Mouse (Mus musculus): ENCODE measurements around the gene Rae1. TPM values are rescaled to one million over a fixed set of nuclear protein-coding genes. Genes with fewer than 3 reads are reported as not detected.
A peak's percentile ranks its signal among the peaks of the same experiment; 100 is the strongest.

Gene Rae1
- total RNA-seq, 2 experiments from 2014 or later, result 11.0 to 11.2 TPM

- no peak for DNase-seq (ENCODE audit: low spot score)
Observed at GRCm38 (mm10) chr2:173048041-173048745, 48.3 kb downstream of the Rae1 start.

DNA sequence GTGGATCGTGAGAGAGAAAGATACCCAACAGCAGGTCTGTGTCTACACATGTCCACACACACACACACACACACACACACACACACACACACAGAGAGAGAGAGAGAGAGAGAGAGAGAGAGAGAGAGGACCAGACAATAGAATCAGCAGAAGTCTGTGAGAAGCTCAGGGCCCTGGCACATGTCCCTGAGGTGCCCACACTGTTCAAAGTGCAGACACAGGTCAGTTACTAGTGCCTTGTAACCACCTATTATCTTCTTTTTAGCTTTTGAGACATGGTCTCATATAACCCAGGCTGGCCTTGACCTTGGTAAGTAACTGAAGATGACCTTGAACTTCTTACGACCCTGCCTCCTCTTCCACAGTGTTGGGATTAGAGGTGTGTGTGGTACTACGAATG, 49.3 kb downstream of the Rae1 start:
- DNase-seq (ENCODE audit: low spot score), result no peak

GRCm38 (mm10) chr2:173049817-173050216, 49.9 kb downstream of the Rae1 start:
- no peak for DNase-seq (ENCODE audit: low spot score)

- no peak for DNase-seq (ENCODE audit: low spot score)
Observed at GRCm38 (mm10) chr2:173050604-173051382, 50.9 kb downstream of the Rae1 start.

DNA sequence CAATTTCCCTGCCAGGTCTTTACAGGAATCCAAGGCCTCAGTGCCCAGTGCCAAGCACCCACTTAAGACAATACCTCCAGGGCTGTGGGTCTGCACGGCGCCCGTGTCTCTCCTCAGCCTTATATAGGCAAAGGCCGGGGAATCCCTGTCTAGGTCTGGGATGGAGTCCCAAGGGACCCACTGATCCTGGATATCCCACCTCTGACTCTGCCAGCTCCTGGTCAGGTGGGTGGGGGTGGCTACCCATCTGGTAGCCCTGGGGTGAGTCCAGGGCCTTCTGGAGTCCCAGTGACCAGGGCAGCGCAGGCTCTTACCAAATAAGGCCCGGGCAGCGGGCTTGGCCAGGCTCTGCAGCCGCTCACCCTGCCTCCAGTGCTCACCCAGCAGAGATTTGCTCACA, 53.0 kb downstream of the Rae1 start:
- DNase-seq (ENCODE audit: low spot score), result no peak

- no peak for DNase-seq (ENCODE audit: low spot score)
Observed at GRCm38 (mm10) chr2:173053846-173054245, 53.9 kb downstream of the Rae1 start.

GRCm38 (mm10) chr2:173056303-173056881, 56.5 kb downstream of the Rae1 start:
- DNase-seq (ENCODE audit: low spot score), result no peak

GRCm38 (mm10) chr2:173056882-173057315, 57.0 kb downstream of the Rae1 start:
- DNase-seq (ENCODE audit: low spot score), result no peak

- peak; percentile 80 for DNase-seq (ENCODE audit: low spot score)
Observed at GRCm38 (mm10) chr2:173057623-173058022, 57.7 kb downstream of the Rae1 start.

- no peak for DNase-seq (ENCODE audit: low spot score)
Observed at GRCm38 (mm10) chr2:173058263-173058662, 58.3 kb downstream of the Rae1 start.

- no peak for DNase-seq (ENCODE audit: low spot score)
Observed at GRCm38 (mm10) chr2:173060450-173060849, 60.5 kb downstream of the Rae1 start.

- no peak for DNase-seq (ENCODE audit: low spot score)
Observed at GRCm38 (mm10) chr2:173061443-173062351, 61.8 kb downstream of the Rae1 start.

DNA sequence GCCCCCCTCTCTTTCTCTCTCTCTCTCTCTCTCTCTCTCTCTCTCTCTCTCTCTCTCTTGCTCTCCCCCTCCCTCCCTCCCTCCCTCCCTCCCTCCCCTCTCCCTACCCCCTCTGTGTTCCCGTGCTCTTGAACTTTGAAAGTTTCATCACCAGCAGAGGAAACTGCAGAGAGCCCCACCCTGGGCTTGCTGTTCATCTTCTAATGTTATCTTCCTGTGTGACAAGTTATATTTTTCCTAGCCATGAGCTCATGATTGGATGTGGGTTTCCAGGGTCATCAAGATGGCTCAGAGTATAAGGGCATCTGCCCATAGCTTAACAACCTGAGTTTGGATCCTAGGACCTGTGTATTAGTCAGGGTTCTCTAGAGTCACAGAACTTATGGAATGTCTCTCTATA, 63.3 kb downstream of the Rae1 start:
- DNase-seq (ENCODE audit: low spot score), result no peak

DNA sequence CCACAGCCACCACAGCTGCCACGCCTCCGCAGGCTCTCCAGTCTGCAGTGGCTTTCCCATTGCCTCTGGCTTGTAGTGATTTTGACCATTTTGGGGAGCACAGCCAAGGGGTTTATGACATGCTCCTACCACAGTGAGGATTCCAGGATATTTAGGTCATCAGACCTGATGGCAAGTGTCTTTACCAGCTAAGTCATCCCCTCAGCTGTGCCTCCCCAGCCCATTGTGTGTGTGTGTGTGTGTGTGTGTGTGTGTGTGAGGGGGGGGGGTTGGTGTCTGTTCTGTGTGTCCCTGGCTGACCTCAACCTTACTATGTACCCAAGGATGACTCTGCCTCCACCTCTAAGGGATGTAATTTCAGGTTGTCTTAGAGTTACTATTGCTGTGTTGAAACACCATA, 64.9 kb downstream of the Rae1 start:
- DNase-seq (ENCODE audit: low spot score), result no peak

Other genes with a start within 250 kb of the Rae1 start
- under 1 TPM; 0.45 to 0.68 TPM for gene Bmp7, start 59.8 kb upstream of the Rae1 start, total RNA-seq (2021)
- not detected for gene Spo11, start 22.4 kb upstream of the Rae1 start, total RNA-seq (2021)
- gene Rbm38, start 20.4 kb downstream of the Rae1 start, total RNA-seq (2021), result 100 to 1,000 TPM; 225 to 230 TPM
- under 1 TPM; 0.07 to 0.19 TPM for gene Ctcfl, start 119.4 kb downstream of the Rae1 start, total RNA-seq (2021)
- gene Pck1, start 152.9 kb downstream of the Rae1 start, total RNA-seq (2021), result 10 to 100 TPM in 1 of 2 experiments, 1 to 10 TPM in 1; 5.7 to 10.8 TPM
- under 1 TPM in 1 of 2 experiments, not detected in 1; 0.47 TPM for gene Zbp1, start 218.8 kb downstream of the Rae1 start, total RNA-seq (2021)

All from gastrocnemius, adult 18-20 months (tissue).